Mouse (Mus musculus) layer of hippocampus, adult 11-12 months (tissue): ENCODE data around the gene Zfp14.

Experiments used
- DNase-seq: peaks from one replicate; pipeline ENCODE4 v3.0.0; 2022; ENCODE audit warnings: low spot score

The Zfp14 gene

DNA sequence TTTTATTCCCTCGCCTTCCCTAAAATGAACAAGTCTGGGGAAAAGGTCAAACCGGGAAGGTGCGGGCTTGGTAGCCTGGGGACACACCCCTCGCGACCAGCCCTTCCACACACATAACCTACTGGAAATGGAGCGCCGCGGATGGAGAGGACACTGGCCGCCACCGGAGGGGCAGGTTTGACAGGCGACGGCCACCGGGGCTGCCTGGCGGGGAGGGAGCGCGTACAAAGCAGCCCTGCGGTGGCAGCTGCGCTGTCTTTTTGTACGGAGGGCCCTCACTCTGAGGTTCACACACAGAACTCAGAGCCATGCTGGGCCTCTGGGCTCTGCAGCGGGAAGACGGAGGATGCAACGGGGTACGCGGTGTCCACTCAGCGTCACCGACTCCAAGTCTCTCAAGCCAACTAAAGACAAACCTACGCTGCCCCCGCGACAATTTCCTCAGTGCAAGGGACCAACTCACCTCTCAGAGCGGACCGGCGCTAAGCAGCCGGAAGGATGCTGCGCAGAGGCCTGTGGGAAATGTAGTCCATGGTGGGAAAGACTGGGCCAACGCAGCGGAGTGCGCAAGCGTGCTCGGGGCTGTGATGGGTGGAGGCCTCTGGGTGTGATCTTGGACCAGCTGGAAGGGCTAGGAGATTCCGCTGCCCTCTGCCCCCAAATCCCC lies at the start of gene Zfp14:
Zfp14 (minus strand) TSS at position 499 of the 667 bp plus-strand sequence.
- peak; percentile 92 for DNase-seq

DNA sequence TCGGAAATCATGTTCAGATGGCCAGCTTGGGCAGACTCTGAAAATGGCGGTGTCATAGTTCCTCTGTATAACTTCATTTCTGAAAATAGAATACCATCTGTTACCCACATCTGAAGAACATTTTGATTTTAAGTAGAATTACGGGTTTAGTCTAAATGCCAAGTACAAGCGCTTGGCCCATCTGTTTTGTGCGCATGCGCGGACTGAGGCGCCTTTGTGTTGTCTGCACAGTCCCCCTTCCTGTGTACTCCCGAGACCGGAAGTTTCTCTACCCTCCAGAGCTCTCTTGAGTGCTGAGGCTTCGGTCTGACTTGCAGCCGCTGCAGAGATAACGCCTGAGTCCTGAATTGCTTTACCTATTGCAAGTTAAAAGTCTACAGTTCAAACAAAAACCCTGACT lies 48.1 kb upstream of the Zfp14 start:
- peak; percentile 86 for DNase-seq

DNA sequence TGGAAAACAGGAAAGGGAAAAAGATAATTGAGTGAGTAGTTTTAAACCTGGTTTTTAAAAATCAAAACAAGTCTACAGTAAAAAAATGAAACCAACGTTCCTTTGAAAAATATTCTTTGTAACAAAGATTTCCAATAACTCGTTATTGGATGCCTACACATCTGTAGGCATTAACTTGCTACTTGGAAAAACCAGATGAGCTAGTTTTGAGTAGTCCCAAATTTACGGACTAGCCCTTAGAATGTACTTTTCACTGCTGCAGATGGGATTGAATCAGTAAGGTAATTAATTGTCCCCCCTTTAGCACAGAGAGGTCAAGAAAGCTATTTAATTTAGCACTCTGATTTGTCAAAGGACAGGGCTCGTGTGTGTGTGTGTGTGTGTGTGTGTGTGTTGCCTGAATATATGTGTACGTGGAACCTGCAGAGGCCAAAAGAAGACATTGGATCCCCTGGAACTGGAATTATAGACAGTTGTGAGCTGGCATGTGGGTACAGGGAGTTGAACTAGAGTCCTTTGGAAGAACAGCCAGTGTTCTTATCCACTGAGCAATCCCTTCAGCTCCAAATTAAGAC lies 44.5 kb upstream of the Zfp14 start:
- no peak for DNase-seq

DNA sequence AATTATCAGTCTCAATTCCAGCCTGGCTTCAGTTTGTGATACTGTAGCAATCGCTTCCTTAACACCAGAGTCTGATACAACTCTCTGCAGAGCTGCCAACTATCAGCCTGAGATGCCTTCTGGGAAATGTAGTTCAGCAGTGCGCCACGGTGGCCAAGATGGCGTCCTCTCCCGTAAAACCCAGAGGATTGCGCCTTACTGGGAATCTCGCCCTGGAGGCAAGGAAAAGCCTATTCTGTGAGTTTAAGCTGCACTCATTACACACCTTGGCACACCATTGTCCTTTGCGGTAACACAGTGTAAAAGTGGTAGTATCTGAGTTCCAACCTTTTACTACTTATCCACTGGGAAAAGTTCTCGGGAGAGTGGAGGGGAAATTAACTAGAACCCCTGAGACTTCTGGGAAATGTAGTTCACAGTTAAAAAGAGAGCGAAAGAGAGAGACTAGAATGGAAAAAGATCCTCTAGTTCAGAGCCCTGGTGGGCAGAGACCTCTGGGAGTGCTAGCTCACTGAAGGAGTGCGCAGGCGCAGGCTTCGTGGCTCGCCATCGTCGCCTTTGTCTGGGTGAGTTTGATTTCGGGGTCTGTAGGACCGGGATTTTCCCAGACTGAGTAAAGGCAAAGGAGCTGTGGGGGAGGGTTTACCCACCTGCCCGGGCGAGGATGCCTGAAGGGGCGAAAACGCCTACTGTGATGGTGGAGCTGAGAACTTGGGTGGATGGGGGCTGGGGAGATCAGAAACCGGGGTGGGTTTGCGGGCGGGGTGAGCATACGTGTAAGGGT lies 43.7 kb upstream of the Zfp14 start, which contains the start of gene Zfp260:
Zfp260 (plus strand) TSS at position 132 of the 784 bp plus-strand sequence.
- DNase-seq, result peak; percentile 92

DNA sequence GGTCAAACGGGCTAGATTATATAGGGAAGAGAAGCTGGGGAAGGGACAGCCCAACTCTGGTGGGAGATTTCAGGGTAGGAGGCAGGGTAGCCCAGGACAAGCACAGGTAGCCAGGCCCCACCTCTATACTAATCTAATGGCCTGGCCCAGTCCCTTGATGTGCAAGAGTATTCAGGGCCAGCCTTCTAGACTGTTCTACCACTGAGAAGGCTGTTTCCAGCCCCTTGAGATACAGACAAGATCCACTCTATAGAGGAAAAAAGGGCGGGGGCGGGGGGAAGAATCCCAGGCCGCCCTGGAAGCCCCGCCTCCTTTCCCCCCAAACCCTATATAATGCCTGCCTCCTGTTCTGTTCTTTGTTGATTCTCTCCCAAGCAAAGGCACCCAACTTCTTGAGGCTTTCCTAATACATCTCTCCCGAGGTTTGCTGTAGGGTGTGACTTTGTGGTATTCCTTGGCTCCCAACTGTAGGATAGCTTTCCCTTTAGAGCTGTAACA lies 42.8 kb upstream of the Zfp14 start:
- no peak for DNase-seq

DNA sequence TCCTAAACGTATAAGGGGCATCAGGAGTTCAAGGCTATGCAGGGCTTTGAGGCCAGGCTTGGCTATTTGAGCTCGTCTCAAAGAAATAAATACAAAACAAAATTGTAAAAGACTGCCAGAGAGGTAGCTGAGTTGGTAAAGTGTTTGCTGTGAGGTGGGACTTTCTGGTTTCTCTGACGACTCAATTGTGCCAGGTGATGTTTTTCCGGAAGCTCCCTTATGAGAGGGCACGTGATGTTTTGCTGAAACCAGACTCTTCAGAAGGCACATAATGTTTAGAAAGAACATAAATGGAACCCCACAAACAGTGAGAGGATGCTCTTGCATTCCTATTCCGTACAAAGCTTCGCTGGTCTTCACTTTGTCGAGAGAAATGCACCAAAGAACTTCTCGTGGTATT lies 41.5 kb upstream of the Zfp14 start:
- no peak for DNase-seq

DNA sequence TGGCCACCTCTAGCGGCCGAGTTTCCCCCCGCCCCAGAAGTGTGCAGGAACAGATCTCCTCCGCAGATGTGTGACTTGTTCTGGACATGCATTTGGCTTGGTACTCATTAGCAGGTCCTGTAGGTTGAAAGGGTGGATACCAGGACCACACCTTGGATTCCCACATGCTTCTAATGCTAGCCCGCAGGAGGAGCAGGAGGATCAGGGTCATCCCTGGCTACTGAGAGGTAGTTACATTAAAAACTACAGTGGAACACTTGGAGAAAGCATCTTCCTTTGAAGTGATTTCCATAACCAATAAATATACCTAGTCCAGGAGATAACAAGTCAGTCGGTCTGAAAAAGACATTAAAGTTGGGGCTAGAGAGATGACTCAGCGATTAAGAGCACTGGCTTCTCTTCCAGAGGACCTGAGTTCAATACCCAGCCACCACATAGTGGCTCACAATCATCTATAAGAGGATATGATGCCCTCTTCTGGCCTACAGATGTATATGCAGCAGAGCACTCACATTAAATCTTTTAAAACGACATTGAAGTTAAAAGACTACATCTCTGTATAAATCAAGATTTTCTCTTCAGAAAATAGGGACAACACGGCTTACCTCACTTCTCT lies 39.9 kb upstream of the Zfp14 start:
- no peak for DNase-seq

DNA sequence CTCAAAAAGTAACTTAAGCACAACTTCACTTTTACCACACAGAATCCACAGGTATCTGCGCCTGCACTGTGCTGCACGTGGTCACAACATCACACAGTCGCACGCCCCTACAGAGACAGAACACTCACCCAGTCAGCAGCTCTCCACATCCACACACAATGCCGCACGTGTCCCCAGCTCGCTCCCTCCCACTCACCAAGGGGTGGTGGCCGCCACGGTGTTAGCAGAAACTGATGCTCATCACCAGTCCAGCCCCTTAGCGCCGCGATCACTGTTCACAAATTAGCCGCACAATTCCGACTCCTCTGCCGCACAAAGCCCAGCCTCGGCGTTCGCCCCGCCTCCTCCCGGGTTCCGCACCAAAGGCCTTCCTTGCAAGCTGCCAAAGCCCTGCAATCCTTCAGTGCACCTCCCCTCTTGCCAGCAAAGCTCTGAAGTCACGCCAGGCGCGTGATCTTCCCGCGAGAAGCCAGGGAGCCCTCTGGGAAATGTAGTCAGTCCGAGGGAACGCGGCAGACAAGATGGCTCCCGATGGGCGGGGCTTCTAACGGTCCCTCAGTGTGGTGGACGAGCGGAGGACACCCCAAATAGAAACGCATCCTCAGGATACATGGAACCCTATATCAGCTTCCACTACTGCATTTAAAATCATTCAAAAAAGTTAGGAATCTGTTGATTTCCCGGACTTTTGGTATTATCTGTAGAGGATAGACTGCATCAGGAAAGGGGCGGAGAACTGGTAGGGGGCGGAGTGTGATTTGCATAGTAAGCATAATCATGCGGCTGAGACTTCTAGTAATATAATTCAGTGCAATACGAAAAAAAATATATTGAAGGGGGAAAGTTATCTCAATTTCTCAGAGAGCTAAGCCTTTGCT lies 39.2 kb upstream of the Zfp14 start, which contains the start of the genes Gm26920 and Zfp566:
Gm26920 (minus strand) TSS at position 319 of the 878 bp plus-strand sequence.
Zfp566 (minus strand) TSS at position 436 of the 878 bp plus-strand sequence.
- peak; percentile 97 for DNase-seq

DNA sequence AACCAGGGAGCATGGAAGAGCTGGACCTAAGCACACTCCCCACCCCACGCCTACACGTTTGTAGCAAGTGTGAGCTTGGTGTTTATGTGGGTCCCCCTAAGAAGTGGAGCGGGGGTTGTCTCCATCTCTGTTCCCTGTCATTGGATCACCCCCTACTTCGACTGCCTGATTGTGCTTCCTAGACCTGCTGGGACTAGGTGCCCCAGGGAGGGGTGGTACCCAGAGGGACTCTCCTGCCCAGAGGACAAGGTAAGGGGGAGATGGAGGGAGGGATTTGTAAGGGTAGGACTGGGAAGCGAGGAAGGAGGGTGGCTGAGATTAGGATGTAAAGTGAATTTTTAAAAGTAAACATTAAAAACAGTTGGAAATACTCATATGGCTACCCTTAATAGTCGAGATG lies 38.2 kb upstream of the Zfp14 start:
- no peak for DNase-seq

DNA sequence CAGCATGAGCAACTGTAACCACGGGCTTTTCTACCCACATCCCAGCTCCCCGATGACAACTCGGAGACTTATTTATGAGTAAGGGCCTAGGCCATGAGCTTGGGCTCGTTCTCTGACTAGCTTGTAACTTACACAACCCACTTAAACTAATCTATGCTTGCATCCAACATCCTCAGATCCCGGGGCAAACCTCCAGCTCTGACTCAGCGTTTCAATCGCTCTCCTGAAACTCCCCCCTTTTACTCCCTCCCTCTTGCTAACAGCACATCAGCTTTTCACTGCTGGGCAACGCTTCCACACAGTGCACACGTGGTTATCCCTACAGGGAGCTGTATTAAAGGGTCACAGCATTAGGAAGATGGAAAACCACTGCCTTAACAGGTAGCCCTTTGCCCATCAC lies 35.3 kb upstream of the Zfp14 start:
- no peak for DNase-seq

DNA sequence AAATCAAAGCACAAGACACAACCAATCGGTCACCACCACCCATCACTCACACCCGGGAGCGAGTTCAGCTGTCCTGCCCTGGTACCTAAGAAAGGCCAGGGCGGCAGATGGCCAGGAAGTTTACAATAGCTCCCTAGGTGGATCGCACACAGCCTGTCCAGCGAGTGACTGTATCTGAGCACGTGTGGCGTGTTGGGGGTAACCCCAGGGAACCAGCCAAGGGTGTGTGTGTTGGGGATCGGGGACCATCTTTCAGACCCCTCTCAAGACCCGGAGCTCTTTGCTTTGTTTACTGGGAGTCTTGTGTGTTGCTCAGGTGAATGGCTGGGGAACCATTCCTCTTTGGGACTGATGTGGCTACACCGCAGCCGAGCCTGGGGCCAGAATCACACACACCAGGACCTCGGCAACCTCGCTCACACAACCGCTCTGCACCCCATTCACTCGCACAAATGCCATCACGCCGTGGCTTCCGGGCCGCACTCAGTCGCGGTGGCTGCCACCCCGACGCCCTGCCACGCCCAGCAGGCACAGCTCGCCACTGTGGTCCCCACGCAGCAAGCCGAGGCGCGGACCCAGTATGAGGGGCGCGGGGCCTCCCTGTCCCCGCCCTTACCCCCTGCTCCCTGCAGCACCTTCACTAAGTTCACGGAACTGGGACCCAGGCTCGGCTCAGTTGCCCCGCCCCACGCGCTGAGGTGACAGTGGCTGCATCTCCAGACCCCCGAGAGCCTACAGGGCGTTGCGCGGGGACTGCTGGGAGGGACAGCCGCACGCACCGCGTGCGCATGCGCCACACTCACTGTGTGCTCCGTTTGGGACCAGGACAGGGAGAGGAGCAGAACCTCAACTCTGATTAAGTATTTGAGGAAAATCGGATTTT lies 21.2 kb upstream of the Zfp14 start, which contains the start of gene Zfp82:
Zfp82 (minus strand) TSS at position 755 of the 883 bp plus-strand sequence.
- DNase-seq, result peak; percentile 84

DNA sequence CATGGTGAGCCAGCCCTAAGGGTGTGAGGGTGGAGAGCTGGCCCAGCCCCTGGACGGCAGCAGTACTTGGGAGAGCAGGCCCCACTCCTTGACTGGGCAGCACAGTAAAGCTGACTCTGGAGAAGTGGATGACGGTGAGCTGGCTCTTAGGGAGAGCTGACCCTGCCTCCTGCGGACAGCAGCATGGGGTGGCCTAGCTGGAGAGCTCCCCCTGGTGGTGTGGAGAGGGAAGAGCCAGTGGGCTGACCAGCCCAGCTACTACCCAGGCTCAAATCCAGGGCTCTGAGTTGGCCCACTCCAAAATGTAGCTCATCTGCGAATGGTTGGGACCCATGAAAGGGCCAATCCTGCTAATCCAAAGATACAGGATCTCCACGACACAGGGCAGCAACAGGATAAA lies 13.4 kb upstream of the Zfp14 start:
- no peak for DNase-seq

DNA sequence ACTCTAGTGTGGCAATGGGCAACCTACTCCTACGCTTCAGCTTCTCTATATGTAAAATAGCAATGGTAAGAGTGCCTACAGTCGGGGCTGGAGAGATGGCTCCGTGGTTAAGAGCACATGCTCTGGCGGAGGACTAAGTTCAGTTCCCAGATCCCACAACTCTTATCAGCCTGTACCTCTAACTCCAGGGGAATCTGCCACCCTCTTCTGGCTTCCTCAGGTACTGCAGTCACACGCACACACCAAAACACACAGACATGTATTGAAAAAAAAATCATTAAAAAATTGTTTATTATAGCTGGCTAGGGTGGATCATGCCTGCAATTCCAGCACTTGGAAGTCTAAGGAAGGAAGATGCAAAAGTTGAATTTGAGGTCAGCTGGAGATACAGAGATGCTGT lies 11.3 kb upstream of the Zfp14 start:
- no peak for DNase-seq

DNA sequence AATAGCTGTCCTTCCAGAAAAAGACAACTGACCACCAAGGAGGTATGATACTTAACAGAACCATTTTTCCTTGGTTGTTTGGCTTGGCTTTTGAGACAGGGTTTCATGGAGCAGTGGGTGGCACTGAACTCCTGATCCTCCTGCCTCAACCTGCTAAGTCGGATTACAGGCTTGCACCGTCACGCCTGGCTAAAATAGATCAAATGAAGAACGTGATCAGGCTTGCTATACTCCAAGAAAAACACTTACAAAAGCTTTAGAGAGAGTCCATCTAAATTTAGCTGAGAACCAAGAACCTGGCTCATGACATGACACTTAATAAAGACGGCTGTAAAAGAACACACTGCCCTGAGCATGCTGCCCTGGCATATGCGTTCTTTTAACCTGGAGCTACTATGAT lies 9.2 kb upstream of the Zfp14 start:
- DNase-seq, result no peak

DNA sequence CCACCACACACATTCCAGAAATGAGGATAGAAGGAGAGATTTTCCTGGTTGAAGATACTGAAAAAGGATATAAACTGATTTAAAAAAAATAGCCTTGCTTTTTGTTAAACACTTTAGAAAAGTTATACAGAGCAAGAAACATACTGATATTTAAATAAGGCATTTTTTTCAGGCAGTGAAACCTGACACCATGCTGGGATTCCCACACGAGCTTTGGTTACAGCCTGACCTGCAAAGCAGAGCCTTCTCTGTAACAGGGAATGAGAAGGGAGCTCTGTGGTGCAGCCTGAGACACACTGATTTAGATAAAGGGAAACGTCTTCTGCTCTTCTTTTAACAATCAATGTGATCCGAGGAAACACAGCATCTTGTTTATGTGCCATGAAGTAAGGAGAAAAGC lies 2.4 kb upstream of the Zfp14 start:
- DNase-seq, result no peak

DNA sequence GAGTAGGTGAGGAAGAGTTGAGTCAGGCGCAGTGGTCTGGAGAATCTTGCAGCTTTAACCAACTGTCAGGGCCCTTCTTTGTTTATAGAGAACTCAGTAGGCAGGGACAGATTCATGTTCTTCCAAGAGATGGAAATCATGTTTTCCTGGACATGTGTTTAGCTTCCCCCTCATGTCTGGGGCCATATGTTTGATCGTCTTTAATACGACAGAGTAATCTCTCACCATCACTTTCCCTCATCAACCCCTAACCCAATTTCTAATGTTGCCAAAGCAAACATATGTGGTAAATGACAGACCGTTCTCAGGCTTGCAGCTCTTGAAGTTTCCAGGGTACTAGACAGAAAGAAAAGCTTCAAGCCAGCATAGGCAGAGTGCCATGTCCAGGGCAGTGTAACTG lies 3.1 kb downstream of the Zfp14 start:
- DNase-seq, result peak; percentile 29

DNA sequence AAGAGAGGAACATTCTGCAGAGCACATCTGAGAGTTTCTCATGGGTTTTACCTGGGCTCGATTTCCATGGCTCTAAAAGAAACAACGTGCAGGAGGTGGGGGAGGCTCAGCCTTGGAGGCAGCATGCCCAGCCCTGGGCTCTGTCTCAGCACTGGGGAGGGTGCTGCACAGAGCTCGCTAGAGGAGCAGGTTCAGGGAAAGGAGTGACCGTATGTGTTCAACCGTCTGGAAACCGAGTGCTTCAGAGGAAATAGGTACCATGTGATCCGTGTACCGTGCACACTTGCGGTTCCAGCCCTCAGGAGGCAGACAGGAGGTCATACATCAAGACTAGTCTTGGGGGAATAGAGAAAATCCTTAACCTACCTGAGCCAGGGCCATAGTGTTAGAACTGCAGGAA lies 6.8 kb downstream of the Zfp14 start:
- DNase-seq, result no peak

DNA sequence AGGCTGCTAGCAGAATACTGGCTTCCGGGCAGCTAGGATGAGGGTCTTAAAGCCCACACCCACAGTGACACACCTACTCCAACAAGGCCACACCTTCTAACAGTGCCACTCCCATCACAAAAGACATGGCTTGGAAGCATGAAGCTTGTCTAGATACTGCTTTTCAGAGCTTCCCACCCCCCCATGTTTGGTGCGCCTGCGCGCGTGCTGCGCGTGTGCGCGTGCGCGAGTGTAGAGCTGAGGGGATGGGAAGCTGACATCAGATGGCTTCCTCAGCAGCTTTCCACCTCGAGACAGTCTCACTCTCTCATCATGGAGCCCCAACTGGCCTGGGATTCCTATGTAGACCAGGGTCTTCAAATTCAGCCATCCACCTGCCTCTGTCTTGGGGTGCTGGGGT lies 16.8 kb downstream of the Zfp14 start:
- DNase-seq, result no peak

DNA sequence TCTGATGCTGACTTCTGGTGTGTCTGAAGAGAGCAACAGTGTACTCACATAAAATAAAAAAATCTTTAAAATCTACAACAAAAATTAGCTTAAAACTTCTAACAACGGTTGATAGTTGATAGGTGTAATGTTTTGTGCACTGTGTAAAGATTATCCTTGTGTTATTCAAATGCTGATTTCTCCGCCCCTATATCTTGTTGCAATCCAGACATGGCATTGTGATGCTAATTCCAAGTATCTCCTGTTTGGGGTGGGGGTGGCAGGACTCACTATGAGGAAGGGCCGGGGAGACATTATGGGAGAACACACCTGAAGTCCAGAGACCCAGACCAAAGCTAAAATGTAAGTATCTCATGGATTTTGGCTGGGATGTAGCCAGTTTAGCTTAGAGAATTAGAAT lies 19.8 kb downstream of the Zfp14 start:
- no peak for DNase-seq

DNA sequence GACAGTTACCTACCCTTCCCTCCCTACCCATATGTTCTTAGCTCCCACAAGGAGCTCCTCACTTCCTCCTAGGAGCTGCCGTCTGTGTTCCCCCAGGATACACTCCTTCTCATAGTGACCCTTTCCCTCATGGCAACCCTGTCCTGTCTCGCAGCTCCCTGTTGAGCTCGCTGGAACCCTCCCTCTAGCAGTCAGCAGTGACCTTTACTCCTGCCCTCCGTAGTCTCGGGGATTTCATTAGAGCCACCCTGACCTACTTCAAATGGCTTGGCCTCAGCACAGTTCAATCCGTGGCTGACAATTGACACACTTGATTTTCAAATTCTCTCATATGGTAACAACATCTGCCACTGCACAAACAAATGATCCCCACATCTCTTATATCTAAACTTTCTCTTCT lies 20.5 kb downstream of the Zfp14 start:
- no peak for DNase-seq
